In genomic region chr8:87668736-87669135, GRCm38 (mm10) we compare ENCODE assay signal across 17 mouse cellular contexts.
DNase-seq lines count a peak whose midpoint lies in the region; ATAC-seq lines count a peak whose summit lies in the region.
"Had no signal": no experiment of that assay in that cellular context is flagged by ENCODE, and none has a peak within 500 bp of the region (broad histone marks: within the 10 kb centered on the region; RNA-seq: fewer than 3 reads in every experiment).

No protein-coding gene starts in this region.

- no peak overlapping the region for H3K4me2 ChIP-seq in forebrain, embryonic 13.5 days
- no peak overlapping the region for H3K4me2 ChIP-seq in neural tube, embryonic 12.5 days (replicated peaks)
- H3K4me2 ChIP-seq in hindbrain, embryonic 15.5 days, result no peak overlapping the region
- H3K4me2 ChIP-seq: embryonic facial prominence, embryonic 12.5 days; lung, embryonic 15.5 days; midbrain, embryonic 11.5 days had no signal

- H3K4me1 ChIP-seq in forebrain, embryonic 13.5 days, result peaks cover 65% of the 10 kb centered on the region
- H3K4me1 ChIP-seq in forebrain, embryonic 10.5 days, result peaks cover 19% of the 10 kb centered on the region
- H3K4me1 ChIP-seq in neural tube, embryonic 12.5 days, result peaks cover 26% of the 10 kb centered on the region
- peaks cover 51% of the 10 kb centered on the region for H3K4me1 ChIP-seq in hindbrain, embryonic 15.5 days (replicated peaks)

- ATAC-seq in forebrain, embryonic 13.5 days, result no peak
- ATAC-seq in neural tube, embryonic 12.5 days (ENCODE audit: low FRiP score, low read depth), result no peak
- ATAC-seq in hindbrain, embryonic 15.5 days (ENCODE audit: low FRiP score, low read depth), result no peak
- ATAC-seq in erythroid progenitor cell, adult 5-6 weeks (replicated peaks; ENCODE audit: low FRiP score, poor library complexity, severe bottlenecking), result no peak

- DNase-seq in forebrain, embryonic 10.5 days (ENCODE audit: extremely low spot score, low spot score), result no peak
- no peak for DNase-seq in neural tube, embryonic 10.5 days (ENCODE audit: extremely low spot score, low spot score)
- DNase-seq in spleen, postnatal 36 days (ENCODE audit: low spot score in 2 of 2), result no peak
- DNase-seq: gastrocnemius, postnatal 36 days; kidney, adult 18-20 months; thymus, postnatal 14 days had no signal

- no peaks in the 10 kb centered on the region for H3K9me3 ChIP-seq in forebrain, embryonic 13.5 days (replicated peaks)
- no peaks in the 10 kb centered on the region for H3K9me3 ChIP-seq in forebrain, embryonic 10.5 days
- no peaks in the 10 kb centered on the region for H3K9me3 ChIP-seq in neural tube, embryonic 12.5 days
- no peaks in the 10 kb centered on the region for H3K9me3 ChIP-seq in hindbrain, embryonic 15.5 days
- H3K9me3 ChIP-seq: embryonic facial prominence, embryonic 12.5 days; heart, embryonic 10.5 days; lung, embryonic 15.5 days had no signal

- no peak overlapping the region for H3K4me3 ChIP-seq in forebrain, embryonic 13.5 days
- H3K4me3 ChIP-seq in forebrain, embryonic 10.5 days, result no peak overlapping the region
- H3K4me3 ChIP-seq in neural tube, embryonic 12.5 days, result no peak overlapping the region
- H3K4me3 ChIP-seq in hindbrain, embryonic 15.5 days, result no peak overlapping the region
- H3K4me3 ChIP-seq: embryonic facial prominence, embryonic 12.5 days; heart, embryonic 10.5 days; lung, embryonic 15.5 days had no signal

- H3K36me3 ChIP-seq in forebrain, embryonic 13.5 days (ENCODE audit: poor library complexity, severe bottlenecking), result no peaks in the 10 kb centered on the region
- peaks cover 55% of the 10 kb centered on the region for H3K36me3 ChIP-seq in forebrain, embryonic 10.5 days (replicated peaks)
- peaks cover 4% of the 10 kb centered on the region; the same call in 1 of the 2 replicates for H3K36me3 ChIP-seq in neural tube, embryonic 12.5 days
- no peaks in the 10 kb centered on the region for H3K36me3 ChIP-seq in hindbrain, embryonic 15.5 days
- H3K36me3 ChIP-seq: heart, embryonic 10.5 days; lung, embryonic 15.5 days had no signal

- H3K27me3 ChIP-seq in forebrain, embryonic 13.5 days, result 0 out of 2 replicates have a peak, but pooled peaks cover 3% of the 10 kb centered on the region
- H3K27me3 ChIP-seq in forebrain, embryonic 10.5 days (ENCODE audit: poor library complexity, severe bottlenecking), result peaks cover 6% of the 10 kb centered on the region
- no peaks in the 10 kb centered on the region for H3K27me3 ChIP-seq in neural tube, embryonic 12.5 days (replicated peaks)
- H3K27me3 ChIP-seq in hindbrain, embryonic 15.5 days, result no peaks in the 10 kb centered on the region
- H3K27me3 ChIP-seq: embryonic facial prominence, embryonic 12.5 days; lung, embryonic 15.5 days had no signal

- H3K9ac ChIP-seq in forebrain, embryonic 13.5 days, result no peak overlapping the region
- no peak overlapping the region for H3K9ac ChIP-seq in neural tube, embryonic 12.5 days
- no peak overlapping the region for H3K9ac ChIP-seq in hindbrain, embryonic 15.5 days
- H3K9ac ChIP-seq: embryonic facial prominence, embryonic 12.5 days; liver, embryonic 14.5 days; lung, embryonic 15.5 days had no signal

- H3K27ac ChIP-seq in forebrain, embryonic 13.5 days, result peak overlapping the region; percentile 96
- no peak overlapping the region for H3K27ac ChIP-seq in forebrain, embryonic 10.5 days
- H3K27ac ChIP-seq in neural tube, embryonic 12.5 days, result peak overlapping the region; percentile 12; the same call in 1 of the 2 replicates
- H3K27ac ChIP-seq in hindbrain, embryonic 15.5 days (replicated peaks), result peak overlapping the region; percentile 77
- H3K27ac ChIP-seq: embryonic facial prominence, embryonic 12.5 days; heart, embryonic 10.5 days; kidney, postnatal 0 days; liver, embryonic 14.5 days; lung, embryonic 15.5 days; macrophage had no signal

- WGBS in forebrain, embryonic 13.5 days, result 72% methylated on average over 2 of the region's 2 CpGs
- WGBS in forebrain, embryonic 10.5 days, result 77% methylated on average over 2 of the region's 2 CpGs
- WGBS in neural tube, embryonic 12.5 days, result 88% methylated on average over 2 of the region's 2 CpGs
- 91% methylated on average over 2 of the region's 2 CpGs for WGBS in hindbrain, embryonic 15.5 days
